Mouse (Mus musculus) kidney, postnatal 36 days (tissue): ENCODE data around the gene Atxn1.

Source experiments
- DNase-seq, 2 experiments: peaks; one replicate each; pipeline ENCODE4 v3.0.0; 2021 to 2022; ENCODE audit warnings: mixed read lengths in 2 of 2

Gene Atxn1

GRCm38 (mm10) chr13:45821764-45822490 lies 142.9 kb downstream of the Atxn1 start:
- no peak for DNase-seq

- peak; percentile 37 to 40 for DNase-seq
Observed at GRCm38 (mm10) chr13:45820473-45821230, 144.2 kb downstream of the Atxn1 start.

DNA sequence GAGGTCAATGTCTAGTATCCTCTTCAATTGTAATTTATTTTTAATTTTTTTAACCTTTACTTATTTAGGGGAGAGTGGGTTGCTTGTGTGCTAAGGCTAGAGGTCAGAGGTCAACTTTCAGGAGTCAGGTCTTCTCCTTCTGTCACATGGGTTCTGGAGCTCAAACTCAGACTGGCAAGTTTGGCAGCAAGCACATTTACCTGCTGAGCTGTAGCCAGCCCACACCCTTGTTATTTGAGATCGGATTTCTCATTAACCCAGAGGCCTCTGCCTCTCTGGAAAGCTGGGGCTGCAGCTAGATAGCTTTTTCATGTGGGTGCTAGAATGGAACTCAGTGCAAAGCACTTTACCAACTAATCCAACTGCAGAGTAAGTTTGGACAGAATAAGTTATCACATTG lies 148.1 kb downstream of the Atxn1 start:
- DNase-seq = peak; percentile 50 to 69

DNA sequence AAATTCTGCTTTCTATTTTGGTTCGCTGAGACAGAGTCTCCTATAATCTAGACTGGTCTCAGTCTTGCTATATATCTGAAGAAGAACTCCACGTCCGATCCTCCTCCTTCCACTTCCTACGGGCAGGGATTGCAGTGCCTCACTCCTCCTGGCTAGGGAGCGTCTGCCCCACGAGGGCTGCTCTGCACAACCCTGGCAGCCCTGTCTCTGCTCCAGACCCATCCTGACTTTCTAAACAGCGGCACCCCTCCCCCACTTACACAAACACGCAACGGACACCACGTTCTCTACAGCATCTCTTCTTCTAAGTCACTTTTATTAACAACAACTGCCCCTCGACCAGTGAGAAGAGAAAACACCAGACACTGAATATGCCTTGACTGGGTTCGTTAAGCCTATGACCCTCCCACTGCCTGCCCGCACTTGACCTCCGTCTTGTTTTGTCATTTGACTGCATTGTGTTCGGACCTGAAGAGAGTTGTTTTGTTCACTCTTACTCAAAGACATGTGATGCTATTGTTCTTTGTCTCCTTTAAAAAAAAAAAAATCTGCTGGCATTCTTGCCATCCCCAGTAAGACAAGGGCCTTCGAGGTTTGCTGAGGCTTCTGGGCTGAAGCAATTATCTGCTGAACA lies 154.9 kb downstream of the Atxn1 start:
- peak in 1 of 2 experiments; percentile 27 for DNase-seq

DNA sequence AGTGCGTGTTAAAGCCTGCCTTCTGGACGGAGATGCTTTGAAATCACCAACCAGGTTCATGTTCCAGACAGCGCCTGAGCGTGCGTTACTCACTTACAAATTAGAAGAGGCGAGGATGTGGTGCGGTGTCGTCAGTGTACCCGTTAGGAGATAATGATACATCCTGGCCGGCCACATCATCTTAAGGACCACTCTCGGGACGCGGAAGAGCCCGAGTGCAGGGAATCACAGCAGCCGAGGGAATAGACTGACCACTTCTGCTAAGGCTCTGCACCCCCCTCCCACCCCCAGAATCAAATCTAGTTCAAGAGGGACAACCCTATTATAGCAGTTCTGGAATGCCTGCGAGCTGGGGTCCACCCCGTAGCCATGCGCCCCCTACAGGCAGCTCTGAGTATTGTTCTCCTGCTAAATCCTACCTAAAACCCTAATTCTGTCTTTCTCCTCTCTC lies 157.2 kb downstream of the Atxn1 start:
- DNase-seq = peak in 1 of 2 experiments; percentile 72

- DNase-seq = no peak
Observed at GRCm38 (mm10) chr13:45806600-45807525, 157.9 kb downstream of the Atxn1 start.

DNA sequence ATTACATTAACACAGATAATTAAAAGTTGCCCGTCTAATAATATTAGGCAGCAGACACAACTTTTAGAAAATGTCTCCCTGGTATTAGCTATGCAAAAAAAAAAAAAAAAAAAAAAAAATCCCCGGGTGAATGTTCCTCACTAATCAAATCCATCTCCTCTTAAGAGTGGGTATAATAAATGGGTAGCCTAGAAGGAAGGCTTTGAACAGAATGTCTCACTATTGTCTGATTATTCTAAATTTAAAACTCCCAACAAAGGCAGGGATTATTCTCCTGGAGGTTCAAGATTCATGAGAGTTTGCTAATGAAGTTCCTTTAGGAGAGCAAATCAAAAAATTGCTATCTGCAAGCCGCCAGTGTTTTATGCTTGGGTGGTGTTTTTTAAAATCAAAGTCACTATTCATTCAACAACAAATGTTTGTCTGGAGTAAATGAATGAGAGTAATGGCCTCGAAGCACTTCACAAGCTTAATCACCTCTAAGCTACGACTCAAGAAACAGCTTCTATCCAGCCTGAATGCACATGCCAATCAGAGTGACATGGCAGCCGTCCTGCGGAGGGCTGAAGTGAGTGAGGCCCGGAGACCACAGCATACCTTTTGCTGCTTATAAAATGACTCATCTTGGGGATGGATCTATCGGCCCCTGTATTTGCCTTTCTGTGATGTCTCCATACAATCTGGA lies 158.8 kb downstream of the Atxn1 start:
- no peak for DNase-seq

DNA sequence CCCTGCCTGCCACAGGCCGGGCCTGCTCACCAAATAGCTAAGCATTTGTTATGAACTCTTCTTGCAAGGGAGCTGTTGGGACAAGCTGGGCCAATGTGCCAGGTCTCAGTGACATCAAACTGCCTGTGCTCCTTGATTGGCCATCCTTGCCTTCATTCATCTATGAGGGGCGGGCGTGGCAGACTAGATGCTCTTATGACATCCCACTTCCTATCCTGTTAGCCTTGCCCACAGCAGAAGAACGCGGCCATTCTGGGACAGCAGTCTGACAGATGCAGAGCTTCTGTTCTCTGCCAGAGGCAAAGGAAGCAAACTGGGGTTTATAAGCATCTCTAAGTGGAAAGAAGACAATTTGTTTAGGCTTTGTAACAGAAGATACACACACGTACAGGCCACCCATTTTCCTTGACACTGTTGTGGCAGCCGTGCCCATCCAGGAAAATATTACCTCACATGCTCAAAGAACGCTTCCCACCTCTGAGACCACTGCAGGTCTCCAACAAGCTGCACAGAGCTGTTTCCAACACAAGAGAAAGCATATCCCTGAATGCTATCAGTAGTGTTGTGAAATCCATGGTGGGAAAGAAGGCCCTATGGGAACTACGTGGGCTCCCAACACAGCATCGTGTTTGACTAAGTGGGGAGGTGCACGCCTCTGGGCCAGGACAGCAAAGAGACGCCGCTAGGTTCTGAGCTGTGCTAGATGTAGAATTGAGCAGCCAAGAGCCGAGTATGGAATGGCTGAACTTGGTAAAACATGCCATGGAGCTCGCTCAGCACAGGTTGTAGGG lies 162.0 kb downstream of the Atxn1 start:
- DNase-seq = peak; percentile 27 to 46

GRCm38 (mm10) chr13:45798248-45798647 lies 166.6 kb downstream of the Atxn1 start:
- no peak for DNase-seq

GRCm38 (mm10) chr13:45797696-45798095 lies 167.1 kb downstream of the Atxn1 start:
- peak in 1 of 2 experiments; percentile 10 for DNase-seq

DNA sequence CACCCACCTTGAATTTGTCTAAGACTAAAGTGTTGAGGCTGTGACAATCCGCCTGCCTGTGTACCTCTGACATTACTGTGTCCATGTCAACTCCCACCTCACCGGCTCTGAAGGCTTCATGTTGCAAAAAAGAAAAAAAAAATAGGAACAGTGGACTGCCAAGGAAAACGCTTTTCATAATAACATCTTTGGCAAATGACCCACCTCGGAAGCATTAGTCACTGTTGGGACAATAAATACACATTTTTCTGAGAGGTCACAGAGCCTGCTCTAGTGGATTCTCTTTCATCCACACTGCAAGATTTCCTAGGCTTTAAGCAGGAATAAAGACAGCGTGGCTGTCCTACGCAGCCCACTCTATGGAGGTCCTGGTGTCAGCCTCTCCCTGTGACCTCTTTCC lies 168.5 kb downstream of the Atxn1 start:
- DNase-seq = peak in 1 of 2 experiments; percentile 9

- DNase-seq = no peak
Observed at GRCm38 (mm10) chr13:45793796-45794195, 171.0 kb downstream of the Atxn1 start.

DNA sequence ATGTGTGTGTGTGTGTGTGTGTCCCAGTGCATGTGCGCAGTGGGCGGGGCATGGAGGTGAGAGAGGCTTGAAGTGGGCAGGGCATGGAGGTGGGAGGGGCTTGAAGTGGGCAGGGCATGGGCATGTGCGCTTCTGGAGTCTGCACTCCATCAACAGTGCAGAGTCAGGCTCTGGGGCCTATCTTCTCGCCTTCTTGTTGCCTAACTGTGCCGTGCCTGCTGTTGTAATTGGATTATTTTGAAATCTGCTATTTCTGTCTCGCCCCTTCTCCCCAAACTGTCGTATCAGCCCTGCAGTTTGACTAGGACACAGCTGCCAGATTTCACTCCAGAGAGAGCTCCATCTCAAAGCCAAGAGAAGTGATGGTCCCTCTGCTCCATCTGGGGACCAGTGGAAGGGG lies 178.4 kb downstream of the Atxn1 start:
- DNase-seq = no peak

DNA sequence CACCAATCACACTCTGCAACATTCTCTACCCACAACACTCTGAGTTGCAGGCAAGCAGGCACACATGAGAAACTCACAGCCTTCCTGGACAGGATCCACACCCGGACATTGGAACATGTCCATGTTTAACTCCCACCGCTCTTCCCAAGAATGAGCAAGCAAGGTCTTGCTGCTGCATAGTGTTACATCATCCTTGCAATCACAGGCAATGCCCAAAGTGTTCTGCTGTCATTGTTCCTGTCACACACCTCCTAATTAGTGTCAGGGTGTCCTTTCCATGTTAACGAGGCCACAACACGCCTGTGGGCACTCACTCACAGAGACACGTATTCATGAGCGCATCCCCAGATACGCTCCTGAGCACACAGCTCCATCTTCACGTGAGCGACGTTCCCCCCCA lies 181.1 kb downstream of the Atxn1 start:
- DNase-seq = no peak

GRCm38 (mm10) chr13:45778750-45779149 lies 186.1 kb downstream of the Atxn1 start:
- no peak for DNase-seq

GRCm38 (mm10) chr13:45778171-45778570 lies 186.6 kb downstream of the Atxn1 start:
- no peak for DNase-seq

DNA sequence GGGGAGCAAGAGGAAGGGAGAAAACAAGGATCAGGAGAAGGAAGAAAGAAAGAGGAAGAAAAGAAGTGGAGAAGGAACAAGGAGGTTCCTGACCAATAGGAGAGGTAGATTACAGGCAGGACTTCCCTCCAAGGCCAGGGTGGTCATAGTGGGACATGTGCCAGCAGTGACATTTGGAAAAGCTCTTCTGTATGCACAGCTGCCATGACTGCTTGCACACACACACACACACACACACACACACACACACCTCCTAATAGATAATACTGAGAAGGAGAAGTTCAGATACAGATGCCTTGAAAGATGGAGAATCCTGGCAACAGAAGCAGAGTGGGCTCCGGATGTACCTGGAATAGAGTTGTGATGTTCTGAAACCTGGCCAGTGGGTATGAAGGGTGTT lies 189.3 kb downstream of the Atxn1 start:
- no peak for DNase-seq

GRCm38 (mm10) chr13:45773381-45774168 lies 191.2 kb downstream of the Atxn1 start:
- no peak for DNase-seq

DNA sequence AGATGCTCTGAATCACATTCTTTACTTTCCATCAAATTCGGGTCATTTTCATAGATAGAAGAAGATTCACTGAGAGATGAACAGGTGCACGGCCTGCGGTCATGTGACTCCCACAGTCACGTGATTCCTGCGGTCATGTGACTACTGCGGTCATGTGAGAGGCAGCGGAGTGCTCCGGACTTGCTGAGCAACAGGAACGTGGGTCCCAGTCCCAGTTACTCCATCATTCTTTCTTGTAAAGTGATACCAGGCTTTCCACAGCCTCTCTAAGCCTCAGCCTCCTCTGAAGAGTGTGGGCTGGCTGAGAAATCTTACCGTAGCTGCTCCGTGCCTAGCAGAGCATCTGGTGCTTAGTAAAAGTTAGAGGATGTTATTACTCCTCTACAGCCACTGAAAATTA lies 195.1 kb downstream of the Atxn1 start:
- no peak for DNase-seq

DNA sequence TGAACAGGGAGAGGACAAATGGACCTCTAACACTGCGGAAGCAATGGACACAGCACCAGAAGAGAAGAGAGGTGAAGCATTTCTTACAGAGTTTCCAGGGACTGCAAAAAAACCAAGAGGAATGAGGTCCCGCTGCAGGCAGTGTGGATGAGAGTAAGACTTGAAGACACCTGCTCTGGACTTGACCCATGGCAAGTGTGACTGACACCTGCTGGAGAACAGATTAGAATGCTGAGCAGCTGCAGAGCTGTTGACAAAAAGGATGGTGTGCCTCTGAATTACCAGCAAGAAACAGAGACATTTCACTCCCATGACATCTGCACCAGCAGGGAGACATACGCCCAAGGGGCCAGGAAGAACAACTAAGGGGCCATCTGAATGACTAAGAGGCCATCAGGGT lies 196.6 kb downstream of the Atxn1 start:
- no peak for DNase-seq
